Mouse (Mus musculus) bone marrow, adult 2 months (tissue): ENCODE results near the gene Wnt5a. TPM values are rescaled to one million over a fixed set of nuclear protein-coding genes. Genes with fewer than 3 reads are reported as not detected.

Experiments
- H3K27ac ChIP-seq: fragments of 200-500 bp; 2 replicates; pipeline ENCODE4 v1.5.1; 2012; ENCODE audit warnings: low read depth, mild to moderate bottlenecking, control low read depth, inconsistent platforms, low read length; ENCODE audit not compliant: control insufficient read depth, poor library complexity, insufficient read depth
- H3K4me1 ChIP-seq: fragments of 200-500 bp; 2 replicates; pipeline ENCODE4 v1.6.1; 2011; ENCODE audit warnings: low read length; ENCODE audit not compliant: control insufficient read depth, insufficient read depth
- H3K4me3 ChIP-seq: fragments of 200-500 bp; replicated peaks from 2 replicates; pipeline ENCODE3; 2011; ENCODE audit warnings: mild to moderate bottlenecking, low read depth, low read length, control low read depth; ENCODE audit not compliant: control insufficient read depth
- CTCF ChIP-seq: fragments of 200-500 bp; IDR thresholded peaks from 2 replicates; pipeline ENCODE4 v1.5.1; 2011; ENCODE audit warnings: low read length, control low read depth; ENCODE audit not compliant: control insufficient read depth, insufficient read depth
- POLR2A ChIP-seq: fragments of 200-500 bp; IDR thresholded peaks from 2 replicates; pipeline ENCODE4 v1.6.1; 2011; ENCODE audit warnings: low read depth, mild to moderate bottlenecking, control low read depth, low read length, borderline replicate concordance; ENCODE audit not compliant: control insufficient read depth
- WGBS: fragments of 180-500 bp; shearing (Covaris S2); methylation state at CpG from one replicate; pipeline ENCODE4 v1.1.7; 2018; 5-methylcytosine and 5-hydroxymethylcytosine counted together
- polyA plus RNA-seq: library from polyadenylated mRNA; stranded (reverse); fragments of >200 nt; gene quantifications from 2 replicates; pipeline ENCODE4 v1.2.4, GENCODE M21; 2011; ENCODE audit warnings: low replicate concordance; ENCODE audit not compliant: missing spikeins, insufficient read depth, insufficient read length

The Wnt5a gene
- polyA plus RNA-seq, 1 experiment, result 0.82 TPM

GRCm38 (mm10) chr14:28512805-28513590 is 8.4 kb downstream of the Wnt5a start:
- Histone ChIP-seq H3K27ac (no peak overlapping the region), H3K4me1 (no peaks in the 10 kb centered on the region), H3K4me3 (no peak overlapping the region)
- TF ChIP-seq POLR2A, result no peak
- TF ChIP-seq CTCF, result no peak
- 80% methylated on average over 5 of the region's 5 CpGs for WGBS

- no peak overlapping the region for H3K4me3 ChIP-seq
- H3K27ac ChIP-seq, result no peak overlapping the region
- no peaks in the 10 kb centered on the region for H3K4me1 ChIP-seq
- no peak for TF ChIP-seq CTCF
- TF ChIP-seq POLR2A, result no peak
- 65% methylated on average over 2 of the region's 2 CpGs for WGBS
Observed at GRCm38 (mm10) chr14:28514171-28514570, 9.6 kb downstream of the Wnt5a start.

GRCm38 (mm10) chr14:28515331-28515730 is 10.8 kb downstream of the Wnt5a start:
- 65% methylated on average over 6 of the region's 6 CpGs for WGBS
- TF ChIP-seq CTCF (no peak), POLR2A (no peak)
- no peak overlapping the region for H3K4me3 ChIP-seq
- H3K4me1 ChIP-seq, result no peaks in the 10 kb centered on the region
- no peak overlapping the region for H3K27ac ChIP-seq

- TF ChIP-seq POLR2A (no peak), CTCF (no peak)
- WGBS, result 86% methylated on average over 39 of the region's 39 CpGs
- H3K27ac ChIP-seq, result no peak overlapping the region
- H3K4me1 ChIP-seq, result no peaks in the 10 kb centered on the region
- H3K4me3 ChIP-seq, result no peak overlapping the region
Observed at GRCm38 (mm10) chr14:28517631-28518560, 13.3 kb downstream of the Wnt5a start.

GRCm38 (mm10) chr14:28521106-28521505 is 16.6 kb downstream of the Wnt5a start:
- TF ChIP-seq POLR2A (no peak), CTCF (no peak)
- 45% methylated on average over 1 of the region's 1 CpGs for WGBS

GRCm38 (mm10) chr14:28522611-28523010 is 18.1 kb downstream of the Wnt5a start:
- no peak overlapping the region for H3K4me3 ChIP-seq
- TF ChIP-seq POLR2A, result no peak
- TF ChIP-seq CTCF, result no peak
- WGBS, result 85% methylated on average over 21 of the region's 21 CpGs

More at GRCm38 (mm10) chr14:28521106-28521505, 16.6 kb downstream of the Wnt5a start:
- no peak overlapping the region for H3K27ac ChIP-seq
- no peak overlapping the region for H3K4me3 ChIP-seq
- no peaks in the 10 kb centered on the region for H3K4me1 ChIP-seq

GRCm38 (mm10) chr14:28525566-28525965 is 21.0 kb downstream of the Wnt5a start:
- no peak overlapping the region for H3K27ac ChIP-seq
- no peak for TF ChIP-seq CTCF
- no peak for TF ChIP-seq POLR2A
- H3K4me1 ChIP-seq, result no peaks in the 10 kb centered on the region
- 74% methylated on average over 1 of the region's 1 CpGs for WGBS
- no peak overlapping the region for H3K4me3 ChIP-seq

More at GRCm38 (mm10) chr14:28522611-28523010, 18.1 kb downstream of the Wnt5a start:
- Histone ChIP-seq H3K27ac (no peak overlapping the region), H3K4me1 (no peaks in the 10 kb centered on the region)

GRCm38 (mm10) chr14:28528151-28528685 is 23.7 kb downstream of the Wnt5a start:
- H3K4me3 ChIP-seq, result no peak overlapping the region
- TF ChIP-seq POLR2A (no peak), CTCF (no peak)
- 76% methylated on average over 2 of the region's 2 CpGs for WGBS
- H3K27ac ChIP-seq, result no peak overlapping the region
- no peaks in the 10 kb centered on the region for H3K4me1 ChIP-seq
